14 mouse cellular contexts compared by ENCODE assay signal in the genomic region with DNA sequence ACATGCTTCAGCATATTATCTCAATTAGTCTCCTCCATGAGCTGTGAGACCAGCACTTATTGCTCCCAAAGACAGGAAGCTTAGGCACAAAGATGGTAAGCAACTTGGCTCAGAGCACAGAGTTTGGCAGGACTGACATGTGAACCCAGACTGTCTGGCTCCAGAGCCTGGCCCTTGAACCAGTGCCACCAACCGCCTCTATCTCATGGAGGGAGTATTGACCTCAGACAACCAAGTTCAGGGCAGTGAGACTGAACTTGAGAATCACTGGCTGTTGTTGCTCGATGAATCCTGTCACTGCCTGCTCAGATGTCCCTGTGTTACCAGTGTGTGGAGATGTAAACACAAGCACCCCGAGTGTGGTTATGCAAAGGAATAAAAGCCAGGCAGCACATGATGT. TPM values are rescaled to one million over a fixed set of nuclear protein-coding genes. Genes with fewer than 3 reads are reported as not detected.
DNase-seq lines count a peak whose midpoint lies in the region; TF ChIP-seq lines count a peak whose summit lies in the region.
"Had no signal": no experiment of that assay in that cellular context is flagged by ENCODE, and none has a peak within 500 bp of the region (broad histone marks: within the 10 kb centered on the region; RNA-seq: fewer than 3 reads in every experiment).

No protein-coding gene starts in this region.

- H3K9ac ChIP-seq in liver, adult 2 months (ENCODE audit: low read depth, low read length) = no peak overlapping the region
- H3K9ac ChIP-seq: forebrain, embryonic 13.5 days; liver, embryonic 13.5 days; midbrain, embryonic 13.5 days had no signal

- no peak overlapping the region for H3K4me3 ChIP-seq in liver, adult 2 months (ENCODE audit: insufficient read depth, low read depth, low read length)
- H3K4me3 ChIP-seq: forebrain, embryonic 13.5 days; liver, embryonic 13.5 days; midbrain, embryonic 13.5 days had no signal

- H3K4me1 ChIP-seq in liver, adult 2 months (ENCODE audit: control insufficient read depth, insufficient read depth, low read length) = peaks cover 16% of the 10 kb centered on the region
- H3K4me1 ChIP-seq: liver, embryonic 13.5 days had no signal

- no peaks in the 10 kb centered on the region for H3K79me2 ChIP-seq in liver, adult 2 months (ENCODE audit: control insufficient read depth, insufficient read depth, low read length)

- no peaks in the 10 kb centered on the region for H3K27me3 ChIP-seq in liver, adult 2 months (ENCODE audit: control insufficient read depth, insufficient read depth, low read length)
- H3K27me3 ChIP-seq: forebrain, embryonic 13.5 days; liver, embryonic 13.5 days; midbrain, embryonic 13.5 days had no signal

- peak; percentile 36 for DNase-seq in gastrocnemius, postnatal 10 days
- DNase-seq in gastrocnemius, adult 18-20 months (ENCODE audit: low spot score) = no peak
- peak; percentile 96 for DNase-seq in liver, adult 2 months (ENCODE audit: extremely low read depth, low read depth, low spot score)
- DNase-seq in liver = no peak
- peak; percentile 67 for DNase-seq in Muller cell, postnatal 12 days (ENCODE audit: inconsistent ontology term)
- DNase-seq in fibroblast of lung, adult 2 months (ENCODE audit: low read depth) = peak; percentile 91
- no peak for DNase-seq in thymus, postnatal 0 days (ENCODE audit: low spot score)
- DNase-seq in frontal cortex, postnatal 36 days (ENCODE audit: low spot score in 2 of 2) = no peak
- DNase-seq: B cell, adult 2 months; cerebellum, adult 11-12 months; liver, embryonic 13.5 days had no signal

- WGBS in liver, adult 2 months = 3% methylated on average over 3 of the region's 3 CpGs

- peak overlapping the region; percentile 73 for H3K27ac ChIP-seq in liver, adult 2 months (replicated peaks; ENCODE audit: insufficient read depth, low read depth, low read length)
- H3K27ac ChIP-seq: forebrain, embryonic 13.5 days; liver, embryonic 13.5 days; midbrain, embryonic 13.5 days had no signal

- no peaks in the 10 kb centered on the region for H3K36me3 ChIP-seq in liver, adult 2 months (ENCODE audit: control insufficient read depth, insufficient read depth, low read length)
- H3K36me3 ChIP-seq: liver, embryonic 13.5 days; midbrain, embryonic 13.5 days had no signal

- no peak for TF ChIP-seq CTCF in liver, adult 2 months (IDR thresholded peaks at IDR 0.05; ENCODE audit: low read depth, low read length)

- TF ChIP-seq POLR2A in liver, adult 2 months (IDR thresholded peaks at IDR 0.05; ENCODE audit: extremely low read depth, insufficient read depth, low read length) = no peak

RNA-seq across cellular contexts. Expression of a gene that starts 47.3 kb away (rescaled TPM):
- total RNA-seq in gastrocnemius, postnatal 10 days (2021) = not detected
- under 1 TPM; 0.18 to 0.19 TPM for total RNA-seq in gastrocnemius, adult 18-20 months (2021)
- total RNA-seq in liver, adult 2 months (2014; rRNA removed) = 0.09 and 0.40 TPM in 2 replicates
- 0.10 and 0.17 TPM in 2 replicates for polyA plus RNA-seq in liver, adult 2 months (2012; rRNA removed)
- 0.98 and 1.9 TPM in 2 replicates for polyA plus RNA-seq in thymus, postnatal 0 days (2015; fragmentation: Nextera tagmentation; extraction: Ambion mirVana)
- total RNA-seq: MEL had no signal

Comparison
In these comparisons a context has a peak if more than half of its experiments do, and no peak if none do; other contexts are left out.
1. DNase-seq: peak in gastrocnemius, postnatal 10 days (single experiment), liver, adult 2 months (single experiment), Muller cell, postnatal 12 days (single experiment) and fibroblast of lung, adult 2 months (single experiment); none in gastrocnemius, adult 18-20 months (single experiment), liver (single experiment), thymus, postnatal 0 days (single experiment) and frontal cortex, postnatal 36 days (0 of 2).